Mouse (Mus musculus): ENCODE measurements around the gene Gm10309.

DNA sequence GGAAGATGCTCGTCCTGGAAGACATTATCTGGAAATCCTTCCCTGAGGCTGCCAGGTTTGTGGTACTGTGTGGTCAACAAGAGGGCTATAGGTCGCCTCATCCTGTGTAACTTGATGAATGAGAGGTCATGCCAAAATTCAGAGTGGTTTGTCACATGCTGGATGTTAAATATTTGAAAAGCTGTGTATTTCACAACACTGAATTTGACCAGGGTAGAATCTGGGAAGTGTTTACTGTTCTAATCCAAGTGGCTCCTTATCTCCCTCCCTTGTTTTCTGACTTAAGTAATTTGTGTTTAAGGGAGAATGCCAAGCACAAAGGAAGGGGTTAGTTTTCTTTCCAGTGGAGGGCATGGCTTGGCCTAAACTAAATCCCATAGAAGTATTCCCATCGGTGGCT lies 18.3 kb upstream of the Gm10309 start:
- TF ChIP-seq CTCF (IDR thresholded peaks at IDR 0.05; ENCODE audit: borderline replicate concordance, extremely low read depth, insufficient read depth, insufficient read length) (no peak), POLR2A (IDR thresholded peaks at IDR 0.05; ENCODE audit: borderline replicate concordance, extremely low read depth, insufficient read depth, insufficient read length, poor library complexity, severe bottlenecking) (no peak)
